In genomic region chr12:80083937-80084336, GRCm38 (mm10) we compare ENCODE assay signal across 8 mouse cellular contexts. TPM values are rescaled to one million over a fixed set of nuclear protein-coding genes. Genes with fewer than 3 reads are reported as not detected.
DNase-seq lines count a peak whose midpoint lies in the region; ATAC-seq lines count a peak whose summit lies in the region.

No protein-coding gene starts in this region.

- peak overlapping the region; percentile 75 for H3K27ac ChIP-seq in forebrain, embryonic 10.5 days
- no peak overlapping the region for H3K27ac ChIP-seq in forebrain, embryonic 15.5 days (replicated peaks)
- H3K27ac ChIP-seq in heart, embryonic 15.5 days, result peak overlapping the region; percentile 89

- H3K4me1 ChIP-seq in forebrain, embryonic 10.5 days, result peaks cover 44% of the 10 kb centered on the region
- no peaks in the 10 kb centered on the region for H3K4me1 ChIP-seq in forebrain, embryonic 15.5 days
- peaks cover 30% of the 10 kb centered on the region for H3K4me1 ChIP-seq in heart, embryonic 15.5 days (replicated peaks)

- H3K4me3 ChIP-seq in forebrain, embryonic 10.5 days, result no peak overlapping the region
- no peak overlapping the region for H3K4me3 ChIP-seq in forebrain, embryonic 15.5 days
- H3K4me3 ChIP-seq in heart, embryonic 15.5 days, result no peak overlapping the region

- DNase-seq in forebrain, embryonic 10.5 days (ENCODE audit: extremely low spot score, low spot score), result no peak
- peak; percentile 80 for DNase-seq in embryo, embryonic 10.5 days (ENCODE audit: low spot score)
- peak; percentile 82 to 87 for DNase-seq in kidney, postnatal 36 days
- peak; percentile 51 for DNase-seq in mesoderm, embryonic 11.5 days (ENCODE audit: low read depth, low spot score)
- no peak for DNase-seq in layer of hippocampus, adult 11-12 months (ENCODE audit: low spot score)
- DNase-seq in left cerebral cortex, adult 11 months (ENCODE audit: low spot score), result no peak

- no peak overlapping the region for H3K4me2 ChIP-seq in forebrain, embryonic 15.5 days (replicated peaks)
- H3K4me2 ChIP-seq in heart, embryonic 15.5 days, result 0 out of 2 replicates have a peak overlapping the region, but pooled peaks have one; percentile 4

- ATAC-seq in forebrain, embryonic 15.5 days (replicated peaks), result no peak
- ATAC-seq in heart, embryonic 15.5 days (replicated peaks; ENCODE audit: insufficient number of reproducible peaks, insufficient read depth, low FRiP score, low read depth), result peak; percentile 91

- no peaks in the 10 kb centered on the region for H3K27me3 ChIP-seq in forebrain, embryonic 10.5 days (ENCODE audit: poor library complexity, severe bottlenecking)
- no peaks in the 10 kb centered on the region for H3K27me3 ChIP-seq in forebrain, embryonic 15.5 days
- H3K27me3 ChIP-seq in heart, embryonic 15.5 days, result no peaks in the 10 kb centered on the region

- H3K36me3 ChIP-seq in forebrain, embryonic 10.5 days (replicated peaks), result no peaks in the 10 kb centered on the region
- no peaks in the 10 kb centered on the region for H3K36me3 ChIP-seq in forebrain, embryonic 15.5 days
- H3K36me3 ChIP-seq in heart, embryonic 15.5 days, result no peaks in the 10 kb centered on the region

- no peaks in the 10 kb centered on the region for H3K9me3 ChIP-seq in forebrain, embryonic 10.5 days
- H3K9me3 ChIP-seq in forebrain, embryonic 15.5 days, result no peaks in the 10 kb centered on the region
- no peaks in the 10 kb centered on the region for H3K9me3 ChIP-seq in heart, embryonic 15.5 days (replicated peaks)

- WGBS in forebrain, embryonic 10.5 days, result 19% methylated on average over 3 of the region's 3 CpGs
- WGBS in forebrain, embryonic 15.5 days, result 39% methylated on average over 3 of the region's 3 CpGs
- WGBS in heart, embryonic 15.5 days, result 7% methylated on average over 3 of the region's 3 CpGs

- no peak overlapping the region for H3K9ac ChIP-seq in forebrain, embryonic 15.5 days (replicated peaks)
- H3K9ac ChIP-seq in heart, embryonic 15.5 days, result no peak overlapping the region

RNA-seq across cellular contexts. Expression of gene Zfp36l1, which starts 28.9 kb away (rescaled TPM):
- polyA plus RNA-seq in forebrain, embryonic 10.5 days (2016; fragmentation: Nextera tagmentation; extraction: Ambion mirVana), result 121 and 129 TPM in 2 replicates
- polyA plus RNA-seq in forebrain, embryonic 15.5 days (2015; fragmentation: Nextera tagmentation; extraction: Ambion mirVana), result 28.2 and 35.3 TPM in 2 replicates
- 94.7 and 107 TPM in 2 replicates for polyA plus RNA-seq in heart, embryonic 15.5 days (2015; fragmentation: Nextera tagmentation; extraction: Ambion mirVana)

Comparison
In these comparisons a context has a peak if more than half of its experiments do, and no peak if none do; other contexts are left out.
1. DNase-seq: peak in embryo, embryonic 10.5 days (single experiment), kidney, postnatal 36 days (2 of 2) and mesoderm, embryonic 11.5 days (single experiment); none in forebrain, embryonic 10.5 days (single experiment), layer of hippocampus, adult 11-12 months (single experiment) and left cerebral cortex, adult 11 months (single experiment).